Mouse (Mus musculus): ENCODE data around the gene Fastk.

- TF ChIP-seq CTCF (IDR thresholded peaks at IDR 0.05; ENCODE audit: low read depth) (no peak), EP300 (IDR thresholded peaks at IDR 0.05; ENCODE audit: low read depth) (no peak)
Measured at GRCm38 (mm10) chr5:24445428-24446080, 467 bp upstream of the Fastk start.

All from heart, postnatal 0 days (tissue).